Mouse (Mus musculus) ZHBTc4 (cell line): Measurements from ENCODE around the gene Ptgdr2.
A peak's percentile ranks its signal among the peaks of the same experiment; 100 is the strongest.

Source experiments
- DNase-seq: peaks from one replicate; pipeline ENCODE4 v3.0.0-alpha.2; 2011; ENCODE audit warnings: low read depth, low spot score

The Ptgdr2 gene

GRCm38 (mm10) chr19:10930641-10931040 lies 6.3 kb upstream of the Ptgdr2 start:
- no peak for DNase-seq

GRCm38 (mm10) chr19:10935029-10935428 lies 1.9 kb upstream of the Ptgdr2 start:
- no peak for DNase-seq

GRCm38 (mm10) chr19:10936077-10936476 lies 883 bp upstream of the Ptgdr2 start:
- DNase-seq: peak; percentile 58

GRCm38 (mm10) chr19:10938771-10939170 lies 1.8 kb downstream of the Ptgdr2 start:
- no peak for DNase-seq

DNA sequence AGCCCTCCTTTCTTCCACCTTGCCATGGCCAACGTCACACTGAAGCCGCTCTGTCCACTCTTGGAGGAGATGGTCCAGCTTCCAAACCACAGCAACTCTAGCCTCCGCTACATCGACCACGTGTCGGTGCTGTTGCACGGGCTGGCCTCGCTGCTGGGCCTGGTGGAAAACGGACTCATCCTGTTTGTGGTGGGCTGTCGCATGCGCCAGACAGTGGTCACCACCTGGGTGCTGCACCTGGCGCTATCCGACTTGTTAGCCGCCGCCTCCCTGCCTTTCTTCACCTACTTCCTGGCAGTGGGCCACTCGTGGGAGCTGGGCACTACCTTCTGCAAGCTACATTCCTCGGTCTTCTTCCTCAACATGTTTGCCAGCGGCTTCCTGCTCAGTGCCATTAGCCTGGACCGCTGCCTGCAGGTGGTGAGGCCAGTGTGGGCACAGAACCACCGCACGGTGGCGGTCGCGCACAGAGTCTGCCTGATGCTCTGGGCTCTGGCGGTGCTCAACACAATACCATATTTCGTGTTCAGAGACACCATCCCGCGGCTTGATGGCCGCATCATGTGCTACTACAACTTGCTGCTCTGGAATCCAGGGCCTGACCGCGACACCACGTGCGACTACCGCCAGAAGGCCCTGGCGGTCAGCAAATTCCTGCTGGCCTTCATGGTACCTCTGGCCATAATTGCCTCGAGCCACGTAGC lies 3.3 kb downstream of the Ptgdr2 start:
- peak; percentile 90 for DNase-seq

GRCm38 (mm10) chr19:10940801-10941457 lies 4.0 kb downstream of the Ptgdr2 start:
- peak; percentile 82 for DNase-seq

- no peak for DNase-seq
Observed at GRCm38 (mm10) chr19:10943955-10944354, 7.0 kb downstream of the Ptgdr2 start.

DNA sequence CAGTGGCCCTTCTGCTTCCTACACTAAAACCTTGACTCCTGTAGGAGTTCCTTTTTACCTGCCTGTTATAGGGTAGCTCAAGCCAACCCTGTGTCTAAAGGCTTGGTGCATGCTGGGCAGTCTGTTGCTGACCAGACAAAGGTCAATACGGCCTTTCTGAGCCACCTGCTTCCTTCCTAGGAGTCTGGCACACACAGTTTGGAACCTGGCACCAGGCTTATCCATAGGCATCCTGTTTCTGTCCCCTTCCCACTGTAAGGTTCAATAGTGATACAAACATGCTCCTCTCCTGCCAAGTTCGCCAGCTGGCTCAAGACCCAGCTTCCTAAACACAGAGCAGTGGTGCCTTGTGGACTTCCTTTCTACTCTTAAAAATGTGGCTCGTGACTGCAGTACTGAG lies 9.5 kb downstream of the Ptgdr2 start:
- no peak for DNase-seq

- no peak for DNase-seq
Observed at GRCm38 (mm10) chr19:10947219-10947618, 10.3 kb downstream of the Ptgdr2 start.

GRCm38 (mm10) chr19:10948416-10948815 lies 11.5 kb downstream of the Ptgdr2 start:
- no peak for DNase-seq

GRCm38 (mm10) chr19:10949112-10949511 lies 12.2 kb downstream of the Ptgdr2 start, which contains the start of gene Ccdc86:
Ccdc86 (minus strand) TSS chr19:10949266.
- DNase-seq: peak; percentile 99

DNA sequence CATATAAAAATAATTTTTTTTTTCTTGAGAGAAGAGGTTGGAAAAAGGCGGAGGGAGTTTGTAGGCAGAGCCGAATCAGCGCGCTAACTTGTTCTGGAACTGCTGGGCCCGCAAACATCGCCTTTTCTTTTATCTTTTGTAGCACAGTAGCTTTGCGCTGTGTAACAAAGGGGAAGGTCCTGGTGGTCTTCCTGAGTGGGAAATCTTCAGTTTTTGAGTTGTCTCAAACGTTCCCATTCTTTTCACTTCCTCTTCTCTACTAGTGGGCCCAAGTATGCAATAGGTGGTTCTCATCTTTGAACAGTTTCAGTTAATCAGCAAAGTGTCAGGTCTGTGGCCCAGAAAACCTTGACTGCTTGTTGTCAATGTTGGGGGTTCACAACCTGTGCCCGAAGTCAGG lies 12.6 kb downstream of the Ptgdr2 start:
- no peak for DNase-seq

DNA sequence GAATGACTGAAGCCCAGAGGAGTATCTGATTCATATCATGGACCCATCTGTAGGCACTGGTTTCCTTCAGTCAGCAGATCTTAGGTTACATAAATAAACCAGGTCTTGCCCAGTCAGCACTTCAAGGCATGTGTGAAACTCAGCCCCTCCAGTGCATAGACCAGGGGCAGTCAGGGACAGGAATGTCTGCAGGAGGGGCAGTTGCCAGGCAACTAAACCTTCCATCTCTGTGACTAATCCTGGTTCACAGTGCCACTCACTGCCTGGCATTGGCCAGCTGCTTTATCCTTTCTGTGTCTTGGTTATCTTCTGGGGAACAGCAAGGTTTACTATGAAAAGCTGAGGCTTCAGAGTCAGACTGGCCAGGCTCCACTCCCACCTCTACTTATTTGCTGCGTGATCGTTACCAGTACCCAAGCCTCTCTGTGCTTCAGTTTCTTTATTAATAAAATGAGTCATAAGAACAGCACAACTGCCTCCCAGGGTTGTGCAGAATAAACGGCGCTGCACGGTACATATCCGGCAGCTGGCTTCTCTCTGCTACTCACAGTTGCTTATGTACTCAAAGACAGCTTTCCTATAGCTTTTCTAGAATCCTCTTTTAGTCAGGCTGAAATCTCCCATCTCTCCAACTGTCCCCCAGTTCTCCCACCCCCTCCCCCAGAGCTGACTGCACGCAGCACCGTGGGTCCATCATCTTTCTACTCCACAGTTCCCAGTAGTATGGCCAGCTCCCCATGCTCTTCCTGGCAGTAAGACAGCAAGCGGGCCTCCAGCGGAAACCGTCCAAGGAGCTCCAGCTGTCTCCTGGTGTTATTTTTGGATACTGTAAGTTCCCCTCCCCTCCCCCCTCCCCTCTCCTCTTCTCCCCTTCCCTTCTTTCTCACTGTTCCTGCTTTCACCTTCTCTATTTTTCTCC lies 15.3 kb downstream of the Ptgdr2 start:
- DNase-seq: no peak

- DNase-seq: peak; percentile 77
Observed at GRCm38 (mm10) chr19:10959085-10959977, 22.4 kb downstream of the Ptgdr2 start.

DNA sequence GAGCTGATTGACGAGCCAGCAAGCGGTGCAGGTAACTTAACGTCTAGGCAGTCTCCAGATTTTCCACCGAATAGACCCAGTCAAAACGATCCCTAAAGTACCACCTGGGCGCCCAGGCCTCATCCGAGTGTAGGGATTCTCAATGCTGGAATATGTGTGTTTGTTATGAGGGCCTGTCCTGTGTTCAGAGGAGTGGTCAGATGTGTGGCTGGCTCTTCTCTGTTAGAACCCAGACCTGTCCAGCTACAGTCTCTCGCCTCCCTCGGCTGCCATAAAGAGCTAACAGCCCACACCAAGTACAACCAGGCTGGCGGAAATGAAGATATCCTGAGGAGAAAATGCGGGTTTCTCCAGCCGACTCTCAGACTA lies 23.0 kb downstream of the Ptgdr2 start:
- DNase-seq: no peak

DNA sequence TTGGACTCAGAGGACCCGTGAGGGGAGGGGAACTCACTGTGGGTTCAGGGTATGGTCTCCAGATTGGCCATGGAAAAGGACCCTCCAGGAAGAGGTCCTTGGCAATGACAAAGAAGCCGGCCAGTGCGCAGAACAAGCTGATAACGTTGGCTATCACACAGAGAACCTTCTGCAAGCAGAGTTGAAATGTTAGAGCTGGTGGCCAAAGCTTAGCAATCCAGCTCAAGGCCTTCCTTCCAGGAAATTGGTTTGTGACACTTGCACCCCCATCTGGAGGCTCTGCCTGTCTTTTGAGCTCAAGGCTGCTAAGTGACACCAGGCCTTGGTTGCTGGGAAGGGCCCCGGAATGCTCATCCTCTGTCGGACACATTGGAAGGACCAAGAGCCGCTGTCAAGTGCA lies 28.8 kb downstream of the Ptgdr2 start:
- DNase-seq: no peak

DNA sequence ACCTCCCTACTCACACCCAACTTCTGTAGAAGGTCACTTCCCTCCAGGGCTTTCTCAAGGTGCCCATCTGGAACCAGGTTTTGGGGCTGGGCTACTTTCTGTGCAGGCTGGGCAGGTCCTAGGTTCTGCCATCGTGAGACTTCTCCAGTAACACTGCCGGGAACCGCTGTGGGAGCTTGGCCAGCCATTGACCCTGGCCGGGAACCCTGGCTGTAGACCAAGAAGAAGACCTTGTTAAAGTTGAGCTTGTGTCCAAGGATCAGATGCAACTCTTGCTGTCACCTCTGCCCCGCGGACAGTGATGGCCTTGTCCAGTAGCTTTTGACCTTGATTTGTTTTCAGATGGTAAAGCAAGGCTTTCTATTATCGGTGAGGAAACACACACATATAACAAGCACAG lies 31.6 kb downstream of the Ptgdr2 start:
- no peak for DNase-seq

DNA sequence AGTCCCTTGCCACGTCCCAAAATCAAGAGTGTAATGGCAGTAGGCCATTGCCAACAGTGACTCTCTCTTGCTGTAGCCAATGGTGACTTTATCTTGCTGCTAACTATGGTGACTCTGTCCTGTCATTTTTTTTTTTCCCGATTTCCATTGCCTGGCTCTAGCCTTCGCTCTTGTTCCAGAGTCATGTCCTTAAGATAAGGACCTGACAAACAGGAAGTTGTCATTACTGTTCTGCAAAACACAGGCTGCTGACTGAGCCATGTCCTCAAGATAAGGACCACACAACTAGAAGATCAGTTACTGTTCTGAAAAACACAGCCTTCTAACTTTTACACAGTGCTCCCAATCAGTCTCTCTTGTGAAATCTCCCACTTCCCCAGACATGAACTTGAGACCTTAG lies 33.5 kb downstream of the Ptgdr2 start:
- no peak for DNase-seq

GRCm38 (mm10) chr19:10972660-10973059 lies 35.7 kb downstream of the Ptgdr2 start:
- DNase-seq: peak; percentile 97

DNA sequence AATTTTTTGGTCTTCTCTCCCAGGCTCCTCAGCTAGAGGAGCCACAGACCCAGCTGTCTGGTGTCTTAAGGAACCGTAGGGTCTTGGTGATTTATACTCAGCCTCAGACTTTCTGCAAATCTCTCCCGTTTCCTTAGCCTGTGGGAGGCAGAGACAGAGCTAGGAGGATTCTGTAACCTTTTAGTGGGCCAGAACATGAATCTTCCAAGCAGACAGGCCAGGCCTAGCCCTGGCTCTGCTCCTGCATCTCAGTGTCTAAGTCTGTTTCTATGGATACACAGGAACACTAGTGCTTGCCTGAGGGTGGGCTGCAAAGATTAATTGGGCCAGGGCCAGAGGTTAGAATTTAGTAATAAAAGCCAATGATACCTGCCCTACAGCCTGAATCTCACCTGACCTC lies 36.2 kb downstream of the Ptgdr2 start:
- no peak for DNase-seq

- DNase-seq: no peak
Observed at GRCm38 (mm10) chr19:10974238-10974865, 37.4 kb downstream of the Ptgdr2 start, which contains the start of gene Ms4a10. Ms4a10 (minus strand) TSS chr19:10974670.
